Mouse (Mus musculus): ENCODE measurements around the gene Olfr131. TPM values are rescaled to one million over a fixed set of nuclear protein-coding genes. Genes with fewer than 3 reads are reported as not detected.
"Not testable (repeated sequence)": the region's sequence is repeated elsewhere in the genome, so short reads cannot be mapped to it uniquely, and the experiment has no call there.

Olfr131 gene
- not detected in 2 replicates for polyA plus RNA-seq (2015; fragmentation: Nextera tagmentation; extraction: Ambion mirVana)

DNA sequence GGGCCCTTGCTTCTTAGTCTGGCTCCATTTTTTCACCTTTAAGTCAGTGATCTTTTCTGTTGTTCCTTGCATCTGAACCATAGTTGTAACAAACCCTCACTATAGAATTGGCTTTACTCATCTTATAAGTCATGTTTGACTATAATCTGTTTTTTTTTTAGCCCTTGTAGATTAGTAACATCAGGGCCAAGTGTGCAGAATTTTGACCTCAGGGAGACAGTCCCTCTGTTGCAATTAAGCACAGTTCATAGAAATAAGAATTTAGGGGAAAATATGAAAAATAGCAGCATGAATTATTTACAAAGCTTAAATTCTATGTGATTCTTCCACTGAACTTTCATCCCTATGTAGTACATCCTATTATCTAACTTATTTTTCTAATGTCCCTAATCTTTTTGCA, at the start of gene Olfr131:
Olfr131 (minus strand) TSS at position 101 of the 400 bp plus-strand sequence.
- Histone ChIP-seq H3K36me3 (ENCODE audit: insufficient read depth, low read length) (no peaks in the 10 kb centered on the region), H3K27me3 (ENCODE audit: insufficient read depth, low read length) (no peaks in the 10 kb centered on the region), H3K9me3 (replicated peaks; ENCODE audit: low read length) (no peaks in the 10 kb centered on the region), H3K4me3 (replicated peaks; ENCODE audit: low read depth, low read length) (no peak within 1 kb of the TSS), H3K4me2 (ENCODE audit: low read length) (no peak within 1 kb of the TSS), H3K4me1 (replicated peaks; ENCODE audit: insufficient read depth, low read length) (no peaks in the 10 kb centered on the region), H3K9ac (ENCODE audit: low read depth, low read length) (no peak within 1 kb of the TSS), H3K27ac (no peak within 1 kb of the TSS)
- ATAC-seq (replicated peaks; ENCODE audit: low FRiP score, low read depth) (no peak), DNase-seq (ENCODE audit: low spot score) (no peak)
- TF ChIP-seq CTCF (IDR thresholded peaks at IDR 0.05; ENCODE audit: low read depth): no peak

DNA sequence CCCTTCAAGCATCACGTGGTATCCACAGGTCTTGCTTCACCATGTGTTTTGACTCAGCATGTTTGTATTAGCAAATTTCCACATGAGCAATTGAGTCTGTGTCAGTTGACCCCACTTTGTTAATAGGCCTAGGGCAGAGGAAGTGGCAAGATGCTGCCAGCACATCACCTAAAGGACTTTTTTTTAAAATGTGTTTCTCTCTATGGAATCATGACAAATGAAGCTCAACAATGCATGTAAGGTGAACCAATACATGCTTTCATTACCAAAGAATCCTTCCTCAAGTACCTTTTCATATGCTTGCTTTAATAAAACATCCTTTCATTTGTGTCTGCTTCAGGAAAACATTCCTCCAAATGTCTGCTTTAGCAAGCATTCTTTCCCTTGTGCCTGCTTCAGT, 45.9 kb upstream of the Olfr131 start, which contains the start of gene Olfr132:
Olfr132 (minus strand) TSS at position 101 of the 400 bp plus-strand sequence.
- 41% methylated on average over 1 of the region's 1 CpGs for WGBS
- Histone ChIP-seq H3K9me3 (replicated peaks; ENCODE audit: low read length) (no peaks in the 10 kb centered on the region), H3K4me1 (replicated peaks; ENCODE audit: insufficient read depth, low read length) (no peaks in the 10 kb centered on the region), H3K9ac (ENCODE audit: low read depth, low read length) (no peak within 1 kb of the TSS), H3K27ac (no peak within 1 kb of the TSS), H3K27me3 (ENCODE audit: insufficient read depth, low read length) (no peaks in the 10 kb centered on the region), H3K4me2 (ENCODE audit: low read length) (no peak within 1 kb of the TSS), H3K4me3 (replicated peaks; ENCODE audit: low read depth, low read length) (no peak within 1 kb of the TSS), H3K36me3 (ENCODE audit: insufficient read depth, low read length) (no peaks in the 10 kb centered on the region)
- ATAC-seq (replicated peaks; ENCODE audit: low FRiP score, low read depth): no peak
- TF ChIP-seq CTCF (IDR thresholded peaks at IDR 0.05; ENCODE audit: low read depth): no peak
- no peak for DNase-seq (ENCODE audit: low spot score)

DNA sequence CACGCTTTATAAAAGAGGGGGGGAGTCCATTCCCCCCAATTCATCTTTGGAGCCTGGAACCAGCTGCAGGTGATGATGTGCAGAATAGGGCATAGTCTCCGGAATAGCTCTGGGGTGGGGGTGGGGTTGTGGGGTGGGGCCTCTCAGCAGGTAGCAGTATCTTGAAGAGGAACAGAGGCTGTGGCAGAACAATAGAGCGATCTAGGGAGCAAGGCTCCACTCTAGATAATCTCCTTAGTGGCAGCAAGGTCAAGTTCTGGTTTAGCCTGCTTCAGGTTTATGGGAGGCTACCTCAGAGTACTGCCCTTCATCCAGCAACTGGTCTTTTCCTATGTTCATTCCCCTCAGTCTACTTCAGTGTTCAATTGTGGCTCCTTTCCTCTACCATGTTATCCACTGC, 36.9 kb upstream of the Olfr131 start:
- H3K36me3 ChIP-seq (ENCODE audit: insufficient read depth, low read length); H3K9ac ChIP-seq (ENCODE audit: low read depth, low read length); H3K4me1 ChIP-seq (replicated peaks; ENCODE audit: insufficient read depth, low read length); H3K27me3 ChIP-seq (ENCODE audit: insufficient read depth, low read length); ATAC-seq (replicated peaks; ENCODE audit: low FRiP score, low read depth); DNase-seq (ENCODE audit: low spot score); H3K9me3 ChIP-seq (replicated peaks; ENCODE audit: low read length); H3K4me3 ChIP-seq (replicated peaks; ENCODE audit: low read depth, low read length); H3K4me2 ChIP-seq (ENCODE audit: low read length); H3K27ac ChIP-seq: not testable (repeated sequence)
- WGBS: 77% methylated on average over 3 of the region's 3 CpGs

DNA sequence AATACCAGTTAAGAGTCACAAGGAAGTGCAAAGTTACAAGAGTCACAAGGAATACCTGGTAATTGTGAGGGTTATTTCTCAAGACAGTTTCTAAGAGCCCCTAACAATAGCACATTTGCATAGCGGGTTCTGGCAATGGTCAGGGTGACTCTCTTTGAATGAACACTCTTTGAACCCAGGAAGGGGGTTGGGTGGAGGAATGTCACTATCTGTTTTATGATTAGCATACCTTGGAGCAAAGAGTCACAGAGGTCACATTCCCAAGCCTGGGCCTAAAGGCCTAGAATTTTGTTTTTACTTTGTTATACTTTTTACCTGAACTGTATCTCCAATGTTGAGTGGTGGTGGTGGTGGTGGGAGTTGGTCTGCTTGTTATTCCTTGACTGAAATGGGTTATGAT, 35.7 kb upstream of the Olfr131 start:
- ATAC-seq (replicated peaks; ENCODE audit: low FRiP score, low read depth); H3K36me3 ChIP-seq (ENCODE audit: insufficient read depth, low read length); H3K4me1 ChIP-seq (replicated peaks; ENCODE audit: insufficient read depth, low read length); H3K4me3 ChIP-seq (replicated peaks; ENCODE audit: low read depth, low read length); H3K9ac ChIP-seq (ENCODE audit: low read depth, low read length); H3K27me3 ChIP-seq (ENCODE audit: insufficient read depth, low read length); H3K4me2 ChIP-seq (ENCODE audit: low read length); H3K27ac ChIP-seq; H3K9me3 ChIP-seq (replicated peaks; ENCODE audit: low read length); DNase-seq (ENCODE audit: low spot score): not testable (repeated sequence)
- WGBS: 69% methylated on average over 1 of the region's 1 CpGs

DNA sequence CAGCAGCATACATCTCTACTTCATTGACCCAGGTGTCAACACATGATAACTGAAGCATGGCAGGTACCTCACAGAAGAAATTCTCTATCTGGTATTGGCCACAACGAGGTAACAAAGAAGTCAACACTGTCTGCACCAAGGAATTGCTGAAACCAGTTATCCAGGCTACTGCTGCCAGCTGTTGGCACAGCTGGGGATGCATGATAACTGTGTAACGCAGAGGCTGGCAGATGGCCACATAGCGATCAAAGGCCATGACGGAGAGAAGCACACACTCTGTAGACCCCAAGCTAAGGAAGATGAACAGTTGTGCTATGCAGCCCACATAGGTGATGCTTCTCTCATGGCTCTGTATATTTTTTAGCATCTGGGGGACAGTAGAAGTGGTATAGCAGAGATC, 6.1 kb downstream of the Olfr131 start:
- ATAC-seq (replicated peaks; ENCODE audit: low FRiP score, low read depth) (no peak), DNase-seq (ENCODE audit: low spot score) (no peak)
- Histone ChIP-seq H3K36me3 (ENCODE audit: insufficient read depth, low read length) (no peaks in the 10 kb centered on the region), H3K4me3 (replicated peaks; ENCODE audit: low read depth, low read length) (no peak overlapping the region), H3K4me2 (ENCODE audit: low read length) (no peak overlapping the region), H3K27me3 (ENCODE audit: insufficient read depth, low read length) (no peaks in the 10 kb centered on the region), H3K27ac (no peak overlapping the region), H3K9me3 (replicated peaks; ENCODE audit: low read length) (no peaks in the 10 kb centered on the region), H3K4me1 (replicated peaks; ENCODE audit: insufficient read depth, low read length) (no peaks in the 10 kb centered on the region), H3K9ac (ENCODE audit: low read depth, low read length) (no peak overlapping the region)
- no peak for TF ChIP-seq CTCF (IDR thresholded peaks at IDR 0.05; ENCODE audit: low read depth)
- 84% methylated on average over 4 of the region's 4 CpGs for WGBS

DNA sequence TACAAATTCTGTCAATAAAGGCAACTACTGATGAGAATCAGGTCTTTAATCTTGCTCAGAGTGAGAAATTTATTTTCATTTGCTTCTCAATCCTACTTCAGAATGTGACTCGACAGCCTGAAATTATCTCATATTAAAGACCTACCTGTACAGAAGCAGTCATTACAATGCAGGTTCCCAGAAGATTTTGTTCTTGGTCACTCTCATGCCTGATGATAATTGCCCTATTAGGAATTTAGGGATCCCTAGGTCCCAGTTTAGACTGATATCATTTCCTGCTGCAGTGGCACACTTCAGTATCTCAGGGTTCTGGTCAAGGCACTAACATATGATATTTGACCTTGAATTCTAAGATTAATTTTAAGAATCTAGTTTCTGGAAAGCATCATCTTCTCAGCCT, 24.9 kb downstream of the Olfr131 start, which contains the start of gene Olfr130:
Olfr130 (plus strand) TSS at position 301 of the 400 bp plus-strand sequence.
- WGBS: 88% methylated on average over 1 of the region's 1 CpGs
- Histone ChIP-seq H3K27me3 (ENCODE audit: insufficient read depth, low read length) (no peaks in the 10 kb centered on the region), H3K36me3 (ENCODE audit: insufficient read depth, low read length) (no peaks in the 10 kb centered on the region), H3K4me3 (replicated peaks; ENCODE audit: low read depth, low read length) (no peak within 1 kb of the TSS), H3K4me2 (ENCODE audit: low read length) (no peak within 1 kb of the TSS), H3K4me1 (replicated peaks; ENCODE audit: insufficient read depth, low read length) (no peaks in the 10 kb centered on the region), H3K27ac (no peak within 1 kb of the TSS), H3K9ac (ENCODE audit: low read depth, low read length) (no peak within 1 kb of the TSS), H3K9me3 (replicated peaks; ENCODE audit: low read length) (no peaks in the 10 kb centered on the region)
- TF ChIP-seq CTCF (IDR thresholded peaks at IDR 0.05; ENCODE audit: low read depth): no peak
- ATAC-seq (replicated peaks; ENCODE audit: low FRiP score, low read depth) (no peak), DNase-seq (ENCODE audit: low spot score) (no peak)

DNA sequence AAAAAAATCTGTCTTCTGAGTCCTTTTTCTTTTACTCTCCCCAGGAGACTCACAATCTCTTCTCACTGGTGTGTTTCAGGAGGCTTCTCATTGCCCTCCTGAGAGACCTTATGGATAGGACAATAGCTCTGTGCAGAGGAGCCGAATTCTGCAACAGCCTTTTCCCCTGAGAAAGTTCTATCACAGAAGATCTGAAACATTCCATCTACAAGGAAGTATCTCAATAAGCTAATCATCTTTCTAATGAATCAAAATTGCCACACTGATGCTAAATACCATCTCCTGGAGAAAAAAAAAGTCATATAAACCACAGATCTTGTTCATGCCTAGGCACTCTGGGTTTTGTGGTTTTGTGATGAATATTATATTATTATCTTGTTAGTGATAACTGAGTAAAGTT, 28.5 kb downstream of the Olfr131 start, which contains the start of gene Olfr129:
Olfr129 (minus strand) TSS at position 101 of the 400 bp plus-strand sequence.
- Histone ChIP-seq H3K9ac (ENCODE audit: low read depth, low read length) (no peak within 1 kb of the TSS), H3K4me1 (replicated peaks; ENCODE audit: insufficient read depth, low read length) (no peaks in the 10 kb centered on the region), H3K4me3 (replicated peaks; ENCODE audit: low read depth, low read length) (no peak within 1 kb of the TSS), H3K9me3 (replicated peaks; ENCODE audit: low read length) (no peaks in the 10 kb centered on the region), H3K36me3 (ENCODE audit: insufficient read depth, low read length) (no peaks in the 10 kb centered on the region), H3K4me2 (ENCODE audit: low read length) (no peak within 1 kb of the TSS), H3K27ac (no peak within 1 kb of the TSS), H3K27me3 (ENCODE audit: insufficient read depth, low read length) (no peaks in the 10 kb centered on the region)
- TF ChIP-seq CTCF (IDR thresholded peaks at IDR 0.05; ENCODE audit: low read depth): no peak
- no peak for ATAC-seq (replicated peaks; ENCODE audit: low FRiP score, low read depth)
- 52% methylated on average over 1 of the region's 1 CpGs for WGBS
- no peak for DNase-seq (ENCODE audit: low spot score)

Other genes starting within 250 kb of the Olfr131 start
- not detected in 2 replicates for gene Olfr126, start 241.2 kb downstream of the Olfr131 start, polyA plus RNA-seq (2015; fragmentation: Nextera tagmentation; extraction: Ambion mirVana)
- gene Olfr127, start 188.3 kb downstream of the Olfr131 start, polyA plus RNA-seq (2015; fragmentation: Nextera tagmentation; extraction: Ambion mirVana): not detected in 2 replicates
- gene Olfr128, start 168.1 kb downstream of the Olfr131 start, polyA plus RNA-seq (2015; fragmentation: Nextera tagmentation; extraction: Ambion mirVana): not detected in 2 replicates
- not detected in 2 replicates for gene Olfr761, start 135.6 kb downstream of the Olfr131 start, polyA plus RNA-seq (2015; fragmentation: Nextera tagmentation; extraction: Ambion mirVana)
- gene Olfr129, start 28.6 kb downstream of the Olfr131 start, polyA plus RNA-seq (2015; fragmentation: Nextera tagmentation; extraction: Ambion mirVana): not detected in 2 replicates
- gene Olfr130, start 24.8 kb downstream of the Olfr131 start, polyA plus RNA-seq (2015; fragmentation: Nextera tagmentation; extraction: Ambion mirVana): not detected in 2 replicates
- not detected in 2 replicates for gene Olfr132, start 45.8 kb upstream of the Olfr131 start, polyA plus RNA-seq (2015; fragmentation: Nextera tagmentation; extraction: Ambion mirVana)
- not detected in 2 replicates for gene Olfr133, start 56.6 kb upstream of the Olfr131 start, polyA plus RNA-seq (2015; fragmentation: Nextera tagmentation; extraction: Ambion mirVana)
- gene Olfr134, start 82.7 kb upstream of the Olfr131 start, polyA plus RNA-seq (2015; fragmentation: Nextera tagmentation; extraction: Ambion mirVana): not detected in 2 replicates
- not detected in 2 replicates for gene Olfr135, start 115.6 kb upstream of the Olfr131 start, polyA plus RNA-seq (2015; fragmentation: Nextera tagmentation; extraction: Ambion mirVana)
- not detected in 2 replicates for gene Olfr138, start 172.3 kb upstream of the Olfr131 start, polyA plus RNA-seq (2015; fragmentation: Nextera tagmentation; extraction: Ambion mirVana)
- not detected in 2 replicates for gene Olfr137, start 218.9 kb upstream of the Olfr131 start, polyA plus RNA-seq (2015; fragmentation: Nextera tagmentation; extraction: Ambion mirVana)
- not detected in 2 replicates for gene Olfr136, start 241.1 kb upstream of the Olfr131 start, polyA plus RNA-seq (2015; fragmentation: Nextera tagmentation; extraction: Ambion mirVana)

All from kidney, postnatal 0 days (tissue).